Mouse (Mus musculus): ENCODE measurements at regions not wholly inside any gene's neighbourhood (a gene's known extent, or its start where the extent isn't known, plus 50 kb on each side); places are given as distances from the start of the nearest gene placed in this dataset.
A peak's percentile ranks its signal among the peaks of the same experiment; 100 is the strongest.

DNA sequence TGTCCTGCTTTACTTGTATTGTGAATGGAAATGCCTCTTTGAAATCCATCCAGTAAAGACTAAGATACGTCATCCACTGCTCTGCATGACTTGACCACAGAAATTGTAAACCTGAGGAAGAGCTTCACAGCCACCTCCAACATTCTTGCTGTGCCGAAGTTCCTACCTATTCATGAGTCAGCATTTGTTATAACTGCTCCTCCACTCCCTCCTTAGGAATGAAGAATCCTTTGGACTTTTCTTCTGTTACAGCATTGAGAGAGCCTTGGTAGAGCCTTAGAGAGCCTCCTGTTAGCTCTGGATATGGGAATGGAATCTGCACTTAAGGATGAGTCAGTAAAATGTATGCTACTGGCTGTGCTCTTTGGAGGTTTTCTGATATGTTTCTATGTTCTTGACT lies 750.5 kb upstream of the Gcfc2 start:
- DNase-seq = no peak

DNA sequence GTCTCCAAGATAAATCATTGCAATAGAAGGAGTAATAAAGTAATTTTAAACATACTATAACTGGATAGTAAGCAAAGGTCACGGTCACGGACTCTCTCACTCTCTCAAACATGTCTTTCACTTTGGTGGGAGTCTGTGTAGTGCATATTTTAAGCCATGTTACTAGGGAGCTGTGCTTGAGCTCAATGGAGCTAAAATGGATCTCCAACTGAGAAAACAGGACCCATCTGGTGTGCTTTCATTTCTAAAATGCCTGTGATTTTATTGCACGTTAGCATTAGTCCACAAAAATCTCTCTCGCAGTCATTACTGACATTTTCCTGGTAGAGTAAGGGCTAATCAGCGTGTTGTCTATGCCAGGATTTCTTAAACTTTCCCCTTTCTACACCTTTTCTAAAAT lies 733.3 kb upstream of the Gcfc2 start:
- DNase-seq = no peak

DNA sequence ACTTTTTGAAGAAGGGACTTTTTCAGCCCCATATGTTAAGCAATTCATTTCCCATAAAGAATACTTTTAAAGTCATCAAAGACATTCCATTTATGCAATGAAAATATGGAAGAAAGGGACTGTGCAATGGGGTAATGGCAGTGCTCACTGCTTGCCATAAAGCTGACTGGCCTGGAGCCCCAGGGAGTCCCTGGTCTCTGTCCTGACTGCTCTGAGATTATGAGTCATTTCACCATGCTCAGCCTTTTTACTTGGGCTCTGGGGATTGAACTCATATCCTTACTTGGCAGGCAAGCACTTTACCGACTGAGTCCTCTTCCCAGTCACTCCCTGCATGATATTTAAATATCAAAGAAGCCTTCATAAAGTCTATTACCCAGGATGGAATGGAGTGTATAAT lies 712.9 kb upstream of the Gcfc2 start:
- DNase-seq = no peak

DNA sequence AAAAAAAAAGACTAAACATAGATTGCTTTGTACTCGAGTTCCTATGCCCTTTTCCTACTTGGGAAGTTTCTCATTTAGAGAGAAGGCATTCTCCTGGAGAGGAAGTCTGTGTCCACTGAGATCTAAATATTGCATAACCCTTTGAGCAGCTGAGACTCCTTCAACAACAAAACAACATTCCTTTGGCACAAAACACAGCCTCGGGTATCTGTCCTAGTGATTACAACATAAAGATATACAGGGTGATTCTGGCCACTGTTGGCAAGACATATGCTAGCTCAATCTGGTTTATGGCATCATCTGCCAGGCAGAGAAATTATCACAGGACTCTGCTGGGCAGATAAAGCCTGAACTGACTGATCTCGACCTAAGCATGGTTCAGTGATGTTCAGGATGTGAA lies 692.7 kb upstream of the Gcfc2 start:
- DNase-seq = no peak

DNA sequence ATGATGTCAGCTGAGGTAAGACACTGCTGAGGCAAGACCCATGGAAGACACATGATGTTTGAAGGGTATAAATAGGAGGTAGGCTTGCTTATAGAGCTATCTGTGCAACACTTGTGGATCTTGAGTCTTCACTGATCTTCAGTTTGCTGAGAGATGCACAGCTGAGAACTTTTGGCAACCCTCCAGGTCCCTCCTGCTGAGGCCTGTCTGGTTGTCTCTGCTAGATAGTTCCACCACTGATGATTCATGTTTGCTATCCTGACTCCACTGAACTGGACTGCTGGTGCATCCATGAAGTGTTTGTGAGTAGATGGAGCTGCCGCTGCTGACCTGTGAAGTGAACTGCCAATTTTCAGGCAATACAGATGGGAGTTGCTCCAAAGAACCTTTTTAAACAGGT lies 663.6 kb upstream of the Gcfc2 start:
- DNase-seq = peak; percentile 1

Data from lung, postnatal 14 days (tissue).